Comparison of ENCODE assay signal across 6 mouse cellular contexts in genomic region chr15:83368702-83369101, GRCm38 (mm10). TPM values are rescaled to one million over a fixed set of nuclear protein-coding genes. Genes with fewer than 3 reads are reported as not detected.
DNase-seq lines count a peak whose midpoint lies in the region; ATAC-seq and TF ChIP-seq lines count a peak whose summit lies in the region.
"Not testable (repeated sequence)": the region's sequence is repeated elsewhere in the genome, so short reads cannot be mapped to it uniquely, and the experiment has no call there.

No protein-coding gene starts in this region.

- H3K36me3 ChIP-seq in MEL (ENCODE audit: control insufficient read depth in 1 of 2, insufficient read depth in 2 of 2, low read length in 2 of 2), result peaks cover 0 to 20% of the 10 kb centered on the region in 2 experiments; a peak in 2 of 4 replicates
- not testable (repeated sequence) for H3K36me3 ChIP-seq in intestine, postnatal 0 days (ENCODE audit: control insufficient read depth, insufficient read depth); liver, postnatal 0 days (replicated peaks; ENCODE audit: insufficient read depth, low read length)

- H3K4me1 ChIP-seq in MEL (ENCODE audit: control insufficient read depth in 1 of 2, insufficient read depth in 2 of 2, low read length in 2 of 2), result peaks cover 4 to 18% of the 10 kb centered on the region in 2 experiments; a peak in 3 of 4 replicates
- not testable (repeated sequence) for H3K4me1 ChIP-seq in intestine, postnatal 0 days (replicated peaks; ENCODE audit: control insufficient read depth, insufficient read depth, low read length); liver, postnatal 0 days (ENCODE audit: insufficient read depth)

- H3K9me3 ChIP-seq in MEL (replicated peaks; ENCODE audit: insufficient read depth, low read length); intestine, postnatal 0 days (ENCODE audit: control insufficient read depth); liver, postnatal 0 days (ENCODE audit: low read length): not testable (repeated sequence)

- TF ChIP-seq EP300 in MEL (IDR thresholded peaks at IDR 0.05; ENCODE audit: low read depth in 1 of 2, low read length in 2 of 2); liver, postnatal 0 days (IDR thresholded peaks at IDR 0.05; ENCODE audit: low read depth): not testable (repeated sequence)

- H3K79me2 ChIP-seq in MEL (ENCODE audit: control insufficient read depth, insufficient read depth, low read length, poor library complexity), result not testable (repeated sequence)

- H3K27ac ChIP-seq in MEL (ENCODE audit: control insufficient read depth, low read depth, low read length); intestine, postnatal 0 days (ENCODE audit: low read depth, low read length); layer of hippocampus, adult 2 months; liver, postnatal 0 days (ENCODE audit: low read depth): not testable (repeated sequence)

- WGBS in intestine, postnatal 0 days, result 75% methylated on average over 4 of the region's 4 CpGs
- 81% methylated on average over 4 of the region's 4 CpGs for WGBS in liver, postnatal 0 days (ENCODE audit: insufficient replicate concordance)

- not testable (repeated sequence) for H3K4me3 ChIP-seq in MEL (ENCODE audit: control insufficient read depth in 1 of 2, insufficient read depth in 1 of 2, low read depth in 2 of 2, low read length in 2 of 2); intestine, postnatal 0 days (ENCODE audit: low read depth, low read length); layer of hippocampus, adult 2 months; liver, postnatal 0 days (ENCODE audit: low read depth, low read length)

- not testable (repeated sequence) for TF ChIP-seq POLR2A in MEL (IDR thresholded peaks at IDR 0.05; ENCODE audit: control insufficient read depth in 1 of 2, insufficient read depth in 1 of 2, low read depth in 1 of 2, low read length in 2 of 2, poor library complexity in 1 of 2)

- peak; percentile 7 for TF ChIP-seq RAD21 in MEL (IDR thresholded peaks at IDR 0.05; ENCODE audit: low read depth, low read length)

- DNase-seq in 416B (ENCODE audit: low read depth), result peak; percentile 21
- DNase-seq in MEL (ENCODE audit: low read depth, low spot score), result peak; percentile 28
- peak; percentile 44 for DNase-seq in ZHBTc4 (ENCODE audit: low read depth, low spot score)
- DNase-seq in layer of hippocampus, adult 2 months (ENCODE audit: low spot score in 2 of 2); liver, postnatal 0 days: not testable (repeated sequence)

- ATAC-seq in intestine, postnatal 0 days; liver, postnatal 0 days: not testable (repeated sequence)

- not testable (repeated sequence) for H3K27me3 ChIP-seq in MEL (ENCODE audit: control insufficient read depth in 1 of 2, insufficient read depth in 2 of 2, low read length in 2 of 2); intestine, postnatal 0 days (replicated peaks; ENCODE audit: control insufficient read depth, insufficient read depth, low read length); liver, postnatal 0 days (ENCODE audit: insufficient read depth, low read length)

- TF ChIP-seq CTCF in MEL (IDR thresholded peaks at IDR 0.05 in 2 of 3, conservative IDR thresholded peaks at IDR 0.05 in 1 of 3; ENCODE audit: control insufficient read depth in 1 of 3, insufficient read depth in 1 of 3, low read depth in 2 of 3, low read length in 3 of 3, poor library complexity in 1 of 3, severe bottlenecking in 1 of 3), result not testable (repeated sequence)
- peak; percentile 33 for TF ChIP-seq CTCF in intestine, postnatal 0 days (IDR thresholded peaks at IDR 0.05; ENCODE audit: low read depth)
- TF ChIP-seq CTCF in layer of hippocampus, adult 2 months (conservative IDR thresholded peaks at IDR 0.05), result peak; percentile 50
- TF ChIP-seq CTCF in liver, postnatal 0 days (IDR thresholded peaks at IDR 0.05; ENCODE audit: low read depth), result peak; percentile 14; the same call in 1 of the 2 replicates

- not testable (repeated sequence) for H3K4me2 ChIP-seq in intestine, postnatal 0 days (replicated peaks; ENCODE audit: low read depth); liver, postnatal 0 days (ENCODE audit: low read depth, low read length)

- not testable (repeated sequence) for H3K9ac ChIP-seq in MEL (ENCODE audit: control insufficient read depth, low read depth, low read length, poor library complexity, severe bottlenecking); intestine, postnatal 0 days (ENCODE audit: low read depth, low read length); liver, postnatal 0 days (replicated peaks)

TF ChIP-seq in MEL, 35 proteins besides CTCF, POLR2A, EP300 and RAD21:
- 0 out of 2 replicates have a peak, but pooled peaks have one; percentile 7 for TF ChIP-seq ZC3H11A (IDR thresholded peaks at IDR 0.05; ENCODE audit: low read depth, low read length)
- peak; percentile 76 for TF ChIP-seq ZNF384 (IDR thresholded peaks at IDR 0.05; ENCODE audit: low read depth, low read length)

RNA-seq across cellular contexts. Expression of gene Arfgap3, which starts 18.7 kb away (rescaled TPM):
- total RNA-seq in MEL (2012; rRNA removed), result 8.2 and 8.6 TPM in 2 replicates
- 10 to 100 TPM in 1 of 2 experiments, not detected in 1; 12.4 TPM for polyA plus RNA-seq in MEL (2012; ENCODE audit: insufficient read depth in 1 of 2, insufficient read length in 2 of 2, low read depth in 1 of 2, low replicate concordance in 2 of 2, missing spikeins in 1 of 2)
- polyA plus RNA-seq in intestine, postnatal 0 days (2015; fragmentation: Nextera tagmentation; extraction: Ambion mirVana), result 119 and 124 TPM in 2 replicates
- total RNA-seq in layer of hippocampus, adult 2 months (2021), result 10 to 100 TPM; 17.3 to 17.5 TPM
- 9.6 and 9.9 TPM in 2 replicates for polyA plus RNA-seq in liver, postnatal 0 days (2015; fragmentation: Nextera tagmentation; extraction: Ambion mirVana)
